Mouse (Mus musculus) heart, adult 18-20 months (tissue): ENCODE results near the gene A930033H14Rik. TPM values are rescaled to one million over a fixed set of nuclear protein-coding genes. Genes with fewer than 3 reads are reported as not detected.

Experiments
- DNase-seq, 2 experiments: peaks; one replicate each; pipeline ENCODE4 v3.0.0; 2021 to 2022; ENCODE audit warnings: mixed read lengths in 1 of 2
- total RNA-seq, 2 experiments: library from RNA; stranded (reverse); gene quantifications; 2 replicates each; pipeline ENCODE4 v1.2.3; 2021

The A930033H14Rik gene
- total RNA-seq, 2 experiments from 2014 or later: 0.72 to 0.85 TPM

- DNase-seq: no peak
Observed at GRCm38 (mm10) chr10:69237185-69237584, 24.3 kb upstream of the A930033H14Rik start.

GRCm38 (mm10) chr10:69225951-69226350, 13.1 kb upstream of the A930033H14Rik start:
- no peak for DNase-seq

GRCm38 (mm10) chr10:69225471-69225870, 12.6 kb upstream of the A930033H14Rik start:
- no peak for DNase-seq

- no peak for DNase-seq
Observed at GRCm38 (mm10) chr10:69224276-69224675, 11.4 kb upstream of the A930033H14Rik start.

GRCm38 (mm10) chr10:69223232-69223631, 10.3 kb upstream of the A930033H14Rik start:
- no peak for DNase-seq

GRCm38 (mm10) chr10:69221955-69222354, 9.1 kb upstream of the A930033H14Rik start:
- DNase-seq: peak in 1 of 2 experiments; percentile 52

- DNase-seq: no peak
Observed at GRCm38 (mm10) chr10:69221148-69221547, 8.2 kb upstream of the A930033H14Rik start.

GRCm38 (mm10) chr10:69220296-69220695, 7.4 kb upstream of the A930033H14Rik start:
- DNase-seq: peak; percentile 76 to 85

GRCm38 (mm10) chr10:69219289-69219626, 6.4 kb upstream of the A930033H14Rik start:
- DNase-seq: no peak

GRCm38 (mm10) chr10:69218458-69219288, 5.8 kb upstream of the A930033H14Rik start:
- peak; percentile 86 to 93 for DNase-seq

- DNase-seq: peak in 1 of 2 experiments; percentile 9
Observed at GRCm38 (mm10) chr10:69217127-69217690, 4.3 kb upstream of the A930033H14Rik start.

GRCm38 (mm10) chr10:69213986-69214385, 1.1 kb upstream of the A930033H14Rik start:
- peak; percentile 53 to 66 for DNase-seq

- DNase-seq: peak in 1 of 2 experiments; percentile 61
Observed at GRCm38 (mm10) chr10:69213451-69213877, 566 bp upstream of the A930033H14Rik start.

- peak; percentile 66 to 77 for DNase-seq
Observed at GRCm38 (mm10) chr10:69211976-69212375, 922 bp downstream of the A930033H14Rik start.

GRCm38 (mm10) chr10:69211560-69211959, 1.3 kb downstream of the A930033H14Rik start:
- DNase-seq: peak; percentile 74 to 80

- DNase-seq: no peak
Observed at GRCm38 (mm10) chr10:69210659-69211058, 2.2 kb downstream of the A930033H14Rik start.

- no peak for DNase-seq
Observed at GRCm38 (mm10) chr10:69210006-69210405, 2.9 kb downstream of the A930033H14Rik start.

GRCm38 (mm10) chr10:69208705-69209104, 4.2 kb downstream of the A930033H14Rik start:
- DNase-seq: no peak

GRCm38 (mm10) chr10:69207981-69208630, 4.8 kb downstream of the A930033H14Rik start:
- peak; percentile 63 to 72 for DNase-seq

- no peak for DNase-seq
Observed at GRCm38 (mm10) chr10:69207481-69207880, 5.4 kb downstream of the A930033H14Rik start.

GRCm38 (mm10) chr10:69206081-69206480, 6.8 kb downstream of the A930033H14Rik start:
- DNase-seq: no peak

GRCm38 (mm10) chr10:69204677-69205400, 8.1 kb downstream of the A930033H14Rik start:
- DNase-seq: no peak
